Mouse (Mus musculus): ENCODE data around the gene Zfp715. TPM values are rescaled to one million over a fixed set of nuclear protein-coding genes. Genes with fewer than 3 reads are reported as not detected.
"Not testable (repeated sequence)": the region's sequence is repeated elsewhere in the genome, so short reads cannot be mapped to it uniquely, and the experiment has no call there.

Zfp715 gene
- polyA plus RNA-seq, 1 experiment from 2014 or later, result 16.1 TPM

GRCm38 (mm10) chr7:43282859-43283595 is 30.1 kb downstream of the Zfp715 start:
- Histone ChIP-seq H3K9me3 (no peaks in the 10 kb centered on the region), H3K36me3 (no peaks in the 10 kb centered on the region), H3K27me3 (no peaks in the 10 kb centered on the region), H3K9ac (no peak overlapping the region), H3K4me2 (replicated peaks) (peak overlapping the region; percentile 40), H3K4me1 (no peaks in the 10 kb centered on the region), H3K4me3 (peak overlapping the region; percentile 27), H3K27ac (no peak overlapping the region)
- 10% methylated on average over 18 of the region's 18 CpGs for WGBS
- no peak for ATAC-seq (ENCODE audit: insufficient number of reproducible peaks, insufficient read depth, low FRiP score, low TSS enrichment)

GRCm38 (mm10) chr7:43282459-43282858 is 30.6 kb downstream of the Zfp715 start:
- Histone ChIP-seq H3K27me3 (no peaks in the 10 kb centered on the region), H3K9me3 (no peaks in the 10 kb centered on the region), H3K27ac (no peak overlapping the region), H3K4me2 (replicated peaks) (no peak overlapping the region), H3K9ac (no peak overlapping the region), H3K36me3 (no peaks in the 10 kb centered on the region), H3K4me3 (no peak overlapping the region), H3K4me1 (no peaks in the 10 kb centered on the region)
- no peak for ATAC-seq (ENCODE audit: insufficient number of reproducible peaks, insufficient read depth, low FRiP score, low TSS enrichment)
- WGBS, result 78% methylated on average over 3 of the region's 3 CpGs

GRCm38 (mm10) chr7:43277401-43277800 is 35.7 kb downstream of the Zfp715 start:
- 63% methylated on average over 5 of the region's 5 CpGs for WGBS
- H3K4me3 ChIP-seq, result no peak overlapping the region
- no peaks in the 10 kb centered on the region for H3K4me1 ChIP-seq
- ATAC-seq (ENCODE audit: insufficient number of reproducible peaks, insufficient read depth, low FRiP score, low TSS enrichment), result no peak
- no peak overlapping the region for H3K27ac ChIP-seq
- no peaks in the 10 kb centered on the region for H3K9me3 ChIP-seq
- H3K9ac ChIP-seq, result no peak overlapping the region
- H3K4me2 ChIP-seq (replicated peaks), result no peak overlapping the region
- H3K36me3 ChIP-seq, result no peaks in the 10 kb centered on the region
- no peaks in the 10 kb centered on the region for H3K27me3 ChIP-seq

- 50% methylated on average over 7 of the region's 7 CpGs for WGBS
- H3K36me3 ChIP-seq; H3K9ac ChIP-seq; ATAC-seq (ENCODE audit: insufficient number of reproducible peaks, insufficient read depth, low FRiP score, low TSS enrichment); H3K4me1 ChIP-seq; H3K4me3 ChIP-seq; H3K9me3 ChIP-seq; H3K4me2 ChIP-seq (replicated peaks); H3K27me3 ChIP-seq; H3K27ac ChIP-seq: not testable (repeated sequence)
Observed at GRCm38 (mm10) chr7:43276178-43276577, 36.9 kb downstream of the Zfp715 start.

- H3K27ac ChIP-seq, result no peak overlapping the region
- 59% methylated on average over 1 of the region's 1 CpGs for WGBS
Observed at GRCm38 (mm10) chr7:43273476-43273875, 39.6 kb downstream of the Zfp715 start.

GRCm38 (mm10) chr7:43267359-43267758 is 45.7 kb downstream of the Zfp715 start:
- not testable (repeated sequence) for H3K9ac ChIP-seq; H3K27me3 ChIP-seq; H3K27ac ChIP-seq; H3K4me1 ChIP-seq; H3K4me2 ChIP-seq (replicated peaks); ATAC-seq (ENCODE audit: insufficient number of reproducible peaks, insufficient read depth, low FRiP score, low TSS enrichment); H3K4me3 ChIP-seq; H3K36me3 ChIP-seq
- H3K9me3 ChIP-seq, result peaks cover 11% of the 10 kb centered on the region
- WGBS, result 89% methylated on average over 13 of the region's 13 CpGs

More at GRCm38 (mm10) chr7:43273476-43273875, 39.6 kb downstream of the Zfp715 start:
- Histone ChIP-seq H3K4me3 (no peak overlapping the region), H3K9ac (no peak overlapping the region), H3K4me2 (replicated peaks) (no peak overlapping the region), H3K36me3 (no peaks in the 10 kb centered on the region), H3K4me1 (no peaks in the 10 kb centered on the region), H3K27me3 (no peaks in the 10 kb centered on the region), H3K9me3 (peaks cover 3% of the 10 kb centered on the region)
- ATAC-seq (ENCODE audit: insufficient number of reproducible peaks, insufficient read depth, low FRiP score, low TSS enrichment), result no peak

GRCm38 (mm10) chr7:43253540-43253939 is 59.6 kb downstream of the Zfp715 start:
- ATAC-seq (ENCODE audit: insufficient number of reproducible peaks, insufficient read depth, low FRiP score, low TSS enrichment), result no peak
- Histone ChIP-seq H3K36me3 (no peaks in the 10 kb centered on the region), H3K9me3 (peaks cover 8% of the 10 kb centered on the region; the same call in 1 of the 2 replicates), H3K4me3 (no peak overlapping the region), H3K27me3 (no peaks in the 10 kb centered on the region), H3K27ac (no peak overlapping the region), H3K9ac (no peak overlapping the region), H3K4me1 (no peaks in the 10 kb centered on the region), H3K4me2 (replicated peaks) (no peak overlapping the region)
- WGBS, result 82% methylated on average over 7 of the region's 7 CpGs

GRCm38 (mm10) chr7:43250718-43251117 is 62.4 kb downstream of the Zfp715 start:
- not testable (repeated sequence) for H3K4me1 ChIP-seq; H3K36me3 ChIP-seq; H3K27me3 ChIP-seq; ATAC-seq (ENCODE audit: insufficient number of reproducible peaks, insufficient read depth, low FRiP score, low TSS enrichment); H3K4me3 ChIP-seq; H3K4me2 ChIP-seq (replicated peaks); H3K9me3 ChIP-seq; H3K27ac ChIP-seq; H3K9ac ChIP-seq
- 70% methylated on average over 1 of the region's 1 CpGs for WGBS

Other genes starting within 250 kb of the Zfp715 start
- gene Zfp936, start 199.1 kb downstream of the Zfp715 start, polyA plus RNA-seq (2016; fragmentation: Nextera tagmentation; extraction: Ambion mirVana), result not detected in 2 replicates
- gene Siglecf, start 38.0 kb upstream of the Zfp715 start, polyA plus RNA-seq (2016; fragmentation: Nextera tagmentation; extraction: Ambion mirVana), result 0.10 and 0.37 TPM in 2 replicates
- 0.04 and 0.09 TPM in 2 replicates for gene Siglecg, start 94.9 kb upstream of the Zfp715 start, polyA plus RNA-seq (2016; fragmentation: Nextera tagmentation; extraction: Ambion mirVana)
- gene Lim2, start 114.4 kb upstream of the Zfp715 start, polyA plus RNA-seq (2016; fragmentation: Nextera tagmentation; extraction: Ambion mirVana), result 1.9 and 3.9 TPM in 2 replicates
- gene Nkg7, start 123.8 kb upstream of the Zfp715 start, polyA plus RNA-seq (2016; fragmentation: Nextera tagmentation; extraction: Ambion mirVana), result 0.27 and 0.37 TPM in 2 replicates
- not detected in 2 replicates for gene Cldnd2, start 127.5 kb upstream of the Zfp715 start, polyA plus RNA-seq (2016; fragmentation: Nextera tagmentation; extraction: Ambion mirVana)
- 237 and 240 TPM in 2 replicates for gene Etfb, start 130.8 kb upstream of the Zfp715 start, polyA plus RNA-seq (2016; fragmentation: Nextera tagmentation; extraction: Ambion mirVana)
- 0.38 and 0.90 TPM in 2 replicates for gene Gm45233, start 130.8 kb upstream of the Zfp715 start, polyA plus RNA-seq (2016; fragmentation: Nextera tagmentation; extraction: Ambion mirVana)
- gene Vsig10l, start 149.9 kb upstream of the Zfp715 start, polyA plus RNA-seq (2016; fragmentation: Nextera tagmentation; extraction: Ambion mirVana), result 5.2 and 6.7 TPM in 2 replicates
- 1.9 and 2.0 TPM in 2 replicates for gene Iglon5, start 176.8 kb upstream of the Zfp715 start, polyA plus RNA-seq (2016; fragmentation: Nextera tagmentation; extraction: Ambion mirVana)
- not detected in 2 replicates for gene 4931406B18Rik, start 192.6 kb upstream of the Zfp715 start, polyA plus RNA-seq (2016; fragmentation: Nextera tagmentation; extraction: Ambion mirVana)
- 0.66 and 1.1 TPM in 2 replicates for gene Cd33, start 231.1 kb upstream of the Zfp715 start, polyA plus RNA-seq (2016; fragmentation: Nextera tagmentation; extraction: Ambion mirVana)
- 6.1 and 6.5 TPM in 2 replicates for gene Zfp658, start 249.0 kb upstream of the Zfp715 start, polyA plus RNA-seq (2016; fragmentation: Nextera tagmentation; extraction: Ambion mirVana)